Mouse (Mus musculus): ENCODE data around the gene Xdh.

- TF ChIP-seq CHD2 (IDR thresholded peaks at IDR 0.05; ENCODE audit: low read depth, low read length) (no peak), ZNF384 (IDR thresholded peaks at IDR 0.05; ENCODE audit: low read depth, low read length) (no peak)
These were observed 113.4 kb downstream of the Xdh start for GRCm38 (mm10) chr17:73836601-73837000.

Data from ES-E14 (cell line).